Mouse (Mus musculus): ENCODE results near the gene Fbxo2. TPM values are rescaled to one million over a fixed set of nuclear protein-coding genes. Genes with fewer than 3 reads are reported as not detected.

The Fbxo2 gene
- polyA plus RNA-seq, 1 experiment from 2014 or later, result 1.1 TPM

DNA sequence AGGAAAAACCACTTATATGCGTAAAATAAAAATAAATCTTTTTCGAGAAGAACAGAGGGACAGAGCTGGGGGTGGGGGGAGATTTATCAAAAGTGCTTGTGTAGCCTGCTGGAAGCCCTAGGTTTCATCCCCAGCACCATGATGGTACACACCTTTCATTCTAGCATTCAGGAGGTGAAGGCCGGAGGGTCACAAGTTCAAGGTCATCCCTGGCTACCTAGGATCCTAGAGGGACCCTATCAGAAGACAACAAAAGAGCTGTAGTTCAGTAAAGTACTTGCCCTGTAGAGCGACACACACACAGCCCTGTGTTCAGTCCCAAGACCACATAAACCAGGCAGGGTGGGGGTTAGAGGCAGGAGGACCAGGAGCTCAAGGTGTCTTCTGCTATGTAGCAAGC lies 6.4 kb upstream of the Fbxo2 start:
- Histone ChIP-seq H3K27ac (ENCODE audit: low read depth) (no peak overlapping the region), H3K27me3 (ENCODE audit: insufficient read depth, low read length) (no peaks in the 10 kb centered on the region), H3K4me1 (ENCODE audit: insufficient read depth) (no peaks in the 10 kb centered on the region), H3K9ac (no peak overlapping the region), H3K36me3 (ENCODE audit: insufficient read depth) (no peaks in the 10 kb centered on the region), H3K4me3 (ENCODE audit: low read depth, low read length) (no peak overlapping the region), H3K9me3 (ENCODE audit: low read depth, low read length) (no peaks in the 10 kb centered on the region), H3K4me2 (no peak overlapping the region)
- WGBS, result 85% methylated on average over 4 of the region's 4 CpGs
- no peak for TF ChIP-seq CTCF (IDR thresholded peaks at IDR 0.05; ENCODE audit: low read depth)
- DNase-seq (no peak), ATAC-seq (ENCODE audit: insufficient read depth) (no peak)

GRCm38 (mm10) chr4:148154982-148155381 lies 5.4 kb upstream of the Fbxo2 start:
- Histone ChIP-seq H3K4me3 (ENCODE audit: low read depth, low read length) (no peak overlapping the region), H3K9ac (no peak overlapping the region), H3K4me1 (ENCODE audit: insufficient read depth) (no peaks in the 10 kb centered on the region), H3K36me3 (ENCODE audit: insufficient read depth) (no peaks in the 10 kb centered on the region), H3K27ac (ENCODE audit: low read depth) (no peak overlapping the region), H3K9me3 (ENCODE audit: low read depth, low read length) (no peaks in the 10 kb centered on the region), H3K27me3 (ENCODE audit: insufficient read depth, low read length) (peaks cover 5% of the 10 kb centered on the region; the same call in 1 of the 2 replicates), H3K4me2 (no peak overlapping the region)
- no peak for ATAC-seq (ENCODE audit: insufficient read depth)
- DNase-seq, result peak; percentile 63
- peak; percentile 61 for TF ChIP-seq CTCF (IDR thresholded peaks at IDR 0.05; ENCODE audit: low read depth)
- WGBS, result 54% methylated on average over 3 of the region's 3 CpGs

DNA sequence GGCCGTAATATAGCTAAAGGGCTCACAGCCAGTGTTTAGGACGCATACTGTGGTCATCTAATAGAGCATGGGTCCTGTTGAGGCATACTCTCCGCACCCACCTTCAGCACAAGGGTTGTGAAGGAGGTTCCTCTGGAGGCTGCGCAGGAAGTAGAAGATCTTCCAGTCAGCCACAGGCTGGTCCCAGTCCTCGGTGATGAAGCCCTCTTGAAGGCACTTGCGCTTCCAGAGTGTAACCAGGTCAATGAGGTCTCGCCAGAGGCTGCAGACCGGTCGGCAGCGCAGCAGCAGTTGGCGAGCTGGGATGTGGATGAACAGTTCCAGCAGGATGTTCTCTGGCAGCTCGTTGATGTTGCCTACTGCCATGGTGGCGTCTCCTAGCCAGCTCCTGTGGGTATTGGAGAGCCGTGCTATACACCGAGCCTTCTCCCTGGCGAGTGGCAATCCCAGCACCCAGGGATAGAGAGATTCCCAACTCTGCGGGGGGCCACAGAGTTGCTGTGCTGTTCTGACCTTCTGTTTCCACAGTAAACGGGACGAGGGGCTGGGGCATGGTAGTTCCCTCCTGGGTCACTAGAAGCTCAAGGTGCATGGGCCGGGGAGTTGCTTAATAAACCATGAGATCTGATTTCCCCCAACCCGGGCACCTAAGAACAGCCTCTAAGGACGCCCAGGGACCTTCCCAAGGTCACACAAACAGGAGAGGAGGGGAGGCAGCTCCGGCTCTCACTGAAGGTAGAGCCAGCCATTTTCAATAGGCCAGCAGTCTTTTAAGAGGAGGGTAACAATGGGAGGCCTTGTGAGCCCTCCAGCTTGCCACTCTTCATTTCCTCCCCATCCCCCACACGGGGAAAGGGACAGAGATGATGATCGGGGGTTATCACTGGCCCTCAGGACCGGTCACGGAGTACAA lies 1.7 kb upstream of the Fbxo2 start:
- no peak for TF ChIP-seq CTCF (IDR thresholded peaks at IDR 0.05; ENCODE audit: low read depth)
- H3K27me3 ChIP-seq (ENCODE audit: insufficient read depth, low read length), result peaks cover 39% of the 10 kb centered on the region
- peak overlapping the region; percentile 97 for H3K4me2 ChIP-seq
- no peak for ATAC-seq (ENCODE audit: insufficient read depth)
- H3K9me3 ChIP-seq (ENCODE audit: low read depth, low read length), result no peaks in the 10 kb centered on the region
- H3K36me3 ChIP-seq (ENCODE audit: insufficient read depth), result no peaks in the 10 kb centered on the region
- WGBS, result 32% methylated on average over 27 of the region's 27 CpGs
- H3K4me1 ChIP-seq (ENCODE audit: insufficient read depth), result no peaks in the 10 kb centered on the region
- no peak overlapping the region for H3K27ac ChIP-seq (ENCODE audit: low read depth)
- peak overlapping the region; percentile 56 for H3K4me3 ChIP-seq (ENCODE audit: low read depth, low read length)
- peak; percentile 19 for DNase-seq
- peak overlapping the region; percentile 58 for H3K9ac ChIP-seq

DNA sequence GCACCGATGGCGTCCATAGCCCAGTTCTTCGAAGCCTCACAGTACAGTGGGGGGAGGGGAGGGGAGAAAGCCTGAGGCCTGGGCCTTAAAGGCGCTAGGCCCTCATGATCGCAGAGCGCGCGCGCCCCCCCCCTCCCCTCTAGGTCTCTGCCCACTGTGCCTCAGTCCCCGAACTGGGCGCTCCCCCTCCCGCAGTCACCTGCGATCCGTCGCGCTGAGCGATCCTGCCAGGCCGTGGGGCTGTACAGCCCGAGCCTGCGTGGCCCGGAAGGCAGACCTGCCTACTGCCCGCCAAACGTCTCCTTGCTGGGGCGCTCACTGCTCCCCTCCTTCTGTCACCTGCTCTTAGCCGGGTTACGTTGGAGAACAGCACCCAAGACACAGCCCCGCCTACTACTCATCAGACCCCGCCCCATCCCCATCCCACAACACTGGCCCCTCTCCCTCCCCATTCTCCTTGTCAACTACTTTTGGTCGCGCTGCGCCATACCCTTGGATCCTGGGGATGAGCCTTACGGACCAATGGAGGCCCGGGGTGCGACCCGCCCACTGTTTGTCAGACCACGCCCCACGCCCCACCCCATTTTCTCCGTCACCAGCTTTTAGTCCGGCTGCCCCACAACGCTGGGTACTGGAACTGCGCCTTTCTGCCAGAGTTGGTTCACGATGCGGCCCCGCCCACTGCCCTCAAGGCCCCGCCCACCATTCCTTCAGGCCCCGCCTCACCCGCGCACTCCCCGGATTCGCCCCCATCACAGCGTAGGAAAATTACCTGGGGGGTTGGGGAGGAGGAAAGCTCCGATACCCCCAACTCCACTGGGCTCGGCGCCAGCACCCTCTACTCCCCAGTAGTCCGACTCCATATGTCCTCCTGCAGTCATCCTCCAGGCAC lies 631 bp upstream of the Fbxo2 start:
- Histone ChIP-seq H3K9me3 (ENCODE audit: low read depth, low read length) (no peaks in the 10 kb centered on the region), H3K36me3 (ENCODE audit: insufficient read depth) (no peaks in the 10 kb centered on the region), H3K4me1 (ENCODE audit: insufficient read depth) (no peaks in the 10 kb centered on the region), H3K27ac (ENCODE audit: low read depth) (peak overlapping the region; percentile 52; the same call in 1 of the 2 replicates), H3K4me2 (peak overlapping the region; percentile 97), H3K27me3 (ENCODE audit: insufficient read depth, low read length) (peaks cover 50% of the 10 kb centered on the region), H3K4me3 (ENCODE audit: low read depth, low read length) (peak overlapping the region; percentile 56), H3K9ac (peak overlapping the region; percentile 58)
- peak; percentile 89 for ATAC-seq (ENCODE audit: insufficient read depth)
- WGBS, result under 1% methylated on average over 52 of the region's 55 CpGs
- peak; percentile 93 for DNase-seq
- TF ChIP-seq CTCF (IDR thresholded peaks at IDR 0.05; ENCODE audit: low read depth), result peak; percentile 41

DNA sequence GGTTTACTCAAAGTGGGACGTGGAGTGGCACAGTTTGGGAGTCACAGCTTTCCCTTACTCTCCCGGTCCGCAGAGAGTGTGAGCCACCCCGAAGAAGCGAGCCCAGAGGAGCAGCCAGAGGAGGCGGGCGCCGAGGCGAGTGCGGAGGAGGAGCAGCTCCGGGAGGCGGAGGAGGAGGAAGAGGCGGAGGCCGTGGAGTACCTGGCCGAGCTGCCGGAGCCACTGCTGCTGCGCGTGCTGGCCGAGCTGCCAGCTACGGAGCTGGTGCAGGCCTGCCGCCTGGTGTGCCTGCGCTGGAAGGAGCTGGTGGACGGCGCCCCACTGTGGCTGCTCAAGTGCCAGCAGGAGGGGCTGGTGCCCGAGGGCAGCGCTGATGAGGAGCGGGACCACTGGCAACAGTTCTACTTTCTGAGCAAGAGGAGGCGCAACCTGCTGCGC lies 3.6 kb downstream of the Fbxo2 start:
- Histone ChIP-seq H3K27me3 (ENCODE audit: insufficient read depth, low read length) (peaks cover 75% of the 10 kb centered on the region), H3K27ac (ENCODE audit: low read depth) (no peak overlapping the region)

GRCm38 (mm10) chr4:148164461-148164860 lies 4.0 kb downstream of the Fbxo2 start:
- no peaks in the 10 kb centered on the region for H3K36me3 ChIP-seq (ENCODE audit: insufficient read depth)
- peaks cover 77% of the 10 kb centered on the region for H3K27me3 ChIP-seq (ENCODE audit: insufficient read depth, low read length)
- no peaks in the 10 kb centered on the region for H3K4me1 ChIP-seq (ENCODE audit: insufficient read depth)
- WGBS, result 1% methylated on average over 16 of the region's 16 CpGs
- peak overlapping the region; percentile 54; the same call in 1 of the 2 replicates for H3K4me2 ChIP-seq
- ATAC-seq (ENCODE audit: insufficient read depth) (no peak), DNase-seq (no peak)
- H3K27ac ChIP-seq (ENCODE audit: low read depth), result no peak overlapping the region
- H3K9me3 ChIP-seq (ENCODE audit: low read depth, low read length), result no peaks in the 10 kb centered on the region
- no peak overlapping the region for H3K9ac ChIP-seq
- TF ChIP-seq CTCF (IDR thresholded peaks at IDR 0.05; ENCODE audit: low read depth), result no peak
- no peak overlapping the region for H3K4me3 ChIP-seq (ENCODE audit: low read depth, low read length)

More for the DNA sequence above, 3.6 kb downstream of the Fbxo2 start:
- DNase-seq (peak; percentile 78), ATAC-seq (ENCODE audit: insufficient read depth) (peak; percentile 22; the same call in 1 of the 2 replicates)
- TF ChIP-seq CTCF (IDR thresholded peaks at IDR 0.05; ENCODE audit: low read depth), result peak; percentile 73
- H3K36me3 ChIP-seq (ENCODE audit: insufficient read depth), result no peaks in the 10 kb centered on the region
- no peaks in the 10 kb centered on the region for H3K4me1 ChIP-seq (ENCODE audit: insufficient read depth)
- peak overlapping the region; percentile 22 for H3K4me3 ChIP-seq (ENCODE audit: low read depth, low read length)
- H3K9me3 ChIP-seq (ENCODE audit: low read depth, low read length), result no peaks in the 10 kb centered on the region
- H3K4me2 ChIP-seq, result peak overlapping the region; percentile 54
- under 1% methylated on average over 29 of the region's 29 CpGs for WGBS
- H3K9ac ChIP-seq, result no peak overlapping the region

Data from lung, embryonic 14.5 days (tissue).